Mouse (Mus musculus): ENCODE results near the gene Sec61b. TPM values are rescaled to one million over a fixed set of nuclear protein-coding genes. Genes with fewer than 3 reads are reported as not detected.

Sec61b gene
- total and polyA plus RNA-seq, 3 experiments, result 286 to 583 (median 548) TPM

GRCm38 (mm10) chr4:47440951-47441350 is 33.5 kb upstream of the Sec61b start:
- Histone ChIP-seq H3K36me3 (replicated peaks in 1 of 2; ENCODE audit: control insufficient read depth in 1 of 2, insufficient read depth in 1 of 2, low read length in 1 of 2) (no peaks in the 10 kb centered on the region), H3K9me3 (replicated peaks; ENCODE audit: low read length) (no peaks in the 10 kb centered on the region), H3K27ac (ENCODE audit: insufficient read depth, low read depth) (no peak overlapping the region), H3K27me3 (replicated peaks) (peaks cover 1% of the 10 kb centered on the region), H3K9ac (ENCODE audit: insufficient read depth, low read depth) (no peak overlapping the region), H3K4me2 (ENCODE audit: insufficient read depth, low read depth, poor library complexity, severe bottlenecking) (no peak overlapping the region), H3K4me1 (ENCODE audit: control insufficient read depth in 1 of 2, insufficient read depth in 2 of 2) (peaks cover 0 to 12% of the 10 kb centered on the region in 2 experiments; a peak in 2 of 4 replicates), H3K79me2 (replicated peaks; ENCODE audit: control insufficient read depth, extremely low read depth, insufficient read depth, poor library complexity, severe bottlenecking) (no peaks in the 10 kb centered on the region), H3K4me3 (replicated peaks in 1 of 3; ENCODE audit: low read depth in 2 of 3, low read length in 2 of 3, poor library complexity in 1 of 3) (no peak overlapping the region)
- in situ Hi-C loops (cut with MboI; ENCODE audit: low pct_ligation_motif_present, low pct_unique_long_range_greater_than_20kb, low sequenced_read_pairs), result loop anchor here (25.0 kb wide), 2 partner anchors 371 to 971 kb away; no protein-coding TSS in a partner anchor
- TF ChIP-seq SIN3A (IDR thresholded peaks at IDR 0.05; ENCODE audit: low read length), result no peak
- dilution Hi-C loops (cut with MboI; ENCODE audit: extremely low pct_ligation_motif_present, extremely low pct_unique_long_range_greater_than_20kb, low sequenced_read_pairs), result no loop called here
- no peak for DNase-seq (ENCODE audit: extremely low read depth)

- H3K9me3 ChIP-seq (replicated peaks; ENCODE audit: low read length), result no peaks in the 10 kb centered on the region
- H3K4me3 ChIP-seq (replicated peaks in 1 of 3; ENCODE audit: low read depth in 2 of 3, low read length in 2 of 3, poor library complexity in 1 of 3), result no peak overlapping the region
- TF ChIP-seq JUND (conservative IDR thresholded peaks at IDR 0.05; ENCODE audit: low read depth, low read length) (no peak), ETS1 (conservative IDR thresholded peaks at IDR 0.05; ENCODE audit: low read depth, low read length) (no peak), CHD1 (IDR thresholded peaks at IDR 0.05; ENCODE audit: low read depth, low read length) (no peak), MEF2A (IDR thresholded peaks at IDR 0.05; ENCODE audit: borderline replicate concordance, low read depth, low read length) (no peak), SIN3A (IDR thresholded peaks at IDR 0.05; ENCODE audit: low read length) (no peak), ZC3H11A (IDR thresholded peaks at IDR 0.05; ENCODE audit: low read depth, low read length) (no peak), MYC (IDR thresholded peaks at IDR 0.05; ENCODE audit: low read depth, low read length) (no peak), POLR2AphosphoS2 (IDR thresholded peaks at IDR 0.05; ENCODE audit: low read depth, low read length) (no peak), SMC3 (IDR thresholded peaks at IDR 0.05; ENCODE audit: low read depth, low read length) (no peak), IRF4 (IDR thresholded peaks at IDR 0.05; ENCODE audit: low read depth, low read length) (no peak), POLR2A (IDR thresholded peaks at IDR 0.05; ENCODE audit: low read depth, low read length) (no peak), MAZ (IDR thresholded peaks at IDR 0.05; ENCODE audit: low read depth, low read length) (no peak), TBP (conservative IDR thresholded peaks at IDR 0.05; ENCODE audit: low read depth, low read length) (no peak), ZMIZ1 (IDR thresholded peaks at IDR 0.05; ENCODE audit: low read depth, low read length) (no peak)
- in situ Hi-C loops (cut with MboI; ENCODE audit: low pct_ligation_motif_present, low pct_unique_long_range_greater_than_20kb, low sequenced_read_pairs), result loop anchor here (25.0 kb wide), 2 partner anchors 364 to 964 kb away; no protein-coding TSS in a partner anchor
- no peaks in the 10 kb centered on the region for H3K36me3 ChIP-seq (replicated peaks in 1 of 2; ENCODE audit: control insufficient read depth in 1 of 2, insufficient read depth in 1 of 2, low read length in 1 of 2)
- peaks cover 19 to 35% of the 10 kb centered on the region in 2 experiments; a peak in 3 of 4 replicates for H3K4me1 ChIP-seq (ENCODE audit: control insufficient read depth in 1 of 2, insufficient read depth in 2 of 2)
- dilution Hi-C loops (cut with MboI; ENCODE audit: extremely low pct_ligation_motif_present, extremely low pct_unique_long_range_greater_than_20kb, low sequenced_read_pairs), result no loop called here
- H3K4me2 ChIP-seq (ENCODE audit: insufficient read depth, low read depth, poor library complexity, severe bottlenecking), result no peak overlapping the region
- no peaks in the 10 kb centered on the region for H3K27me3 ChIP-seq (replicated peaks)
- no peaks in the 10 kb centered on the region for H3K79me2 ChIP-seq (replicated peaks; ENCODE audit: control insufficient read depth, extremely low read depth, insufficient read depth, poor library complexity, severe bottlenecking)
- no peak overlapping the region for H3K9ac ChIP-seq (ENCODE audit: insufficient read depth, low read depth)
- H3K27ac ChIP-seq (ENCODE audit: insufficient read depth, low read depth), result no peak overlapping the region
- no peak for DNase-seq (ENCODE audit: extremely low read depth)
These were observed 25.9 kb upstream of the Sec61b start for GRCm38 (mm10) chr4:47448526-47448925.

- no peak overlapping the region for H3K27ac ChIP-seq (ENCODE audit: insufficient read depth, low read depth)
These were observed 25.3 kb upstream of the Sec61b start for GRCm38 (mm10) chr4:47449116-47449515.

More at GRCm38 (mm10) chr4:47449116-47449515, 25.3 kb upstream of the Sec61b start:
- Histone ChIP-seq H3K4me3 (replicated peaks in 1 of 3; ENCODE audit: low read depth in 2 of 3, low read length in 2 of 3, poor library complexity in 1 of 3) (no peak overlapping the region), H3K27me3 (replicated peaks) (no peaks in the 10 kb centered on the region), H3K4me1 (ENCODE audit: control insufficient read depth in 1 of 2, insufficient read depth in 2 of 2) (peaks cover 19 to 35% of the 10 kb centered on the region in 2 experiments; a peak in 3 of 4 replicates), H3K9me3 (replicated peaks; ENCODE audit: low read length) (no peaks in the 10 kb centered on the region), H3K36me3 (replicated peaks in 1 of 2; ENCODE audit: control insufficient read depth in 1 of 2, insufficient read depth in 1 of 2, low read length in 1 of 2) (no peaks in the 10 kb centered on the region), H3K4me2 (ENCODE audit: insufficient read depth, low read depth, poor library complexity, severe bottlenecking) (no peak overlapping the region), H3K79me2 (replicated peaks; ENCODE audit: control insufficient read depth, extremely low read depth, insufficient read depth, poor library complexity, severe bottlenecking) (no peaks in the 10 kb centered on the region), H3K9ac (ENCODE audit: insufficient read depth, low read depth) (no peak overlapping the region)
- in situ Hi-C loops (cut with MboI; ENCODE audit: low pct_ligation_motif_present, low pct_unique_long_range_greater_than_20kb, low sequenced_read_pairs) (loop anchor here (25.0 kb wide), 2 partner anchors 363 to 963 kb away; no protein-coding TSS in a partner anchor), dilution Hi-C loops (cut with MboI; ENCODE audit: extremely low pct_ligation_motif_present, extremely low pct_unique_long_range_greater_than_20kb, low sequenced_read_pairs) (no loop called here)
- no peak for TF ChIP-seq ZC3H11A (IDR thresholded peaks at IDR 0.05; ENCODE audit: low read depth, low read length)
- no peak for TF ChIP-seq MAFK (IDR thresholded peaks at IDR 0.05; ENCODE audit: insufficient replicate concordance, low read length)
- TF ChIP-seq MXI1 (IDR thresholded peaks at IDR 0.05; ENCODE audit: low read depth, low read length), result no peak
- TF ChIP-seq MEF2A (IDR thresholded peaks at IDR 0.05; ENCODE audit: borderline replicate concordance, low read depth, low read length), result no peak
- TF ChIP-seq PAX5 (IDR thresholded peaks at IDR 0.05; ENCODE audit: low read length), result no peak
- no peak for TF ChIP-seq TBP (conservative IDR thresholded peaks at IDR 0.05; ENCODE audit: low read depth, low read length)
- no peak for TF ChIP-seq SIN3A (IDR thresholded peaks at IDR 0.05; ENCODE audit: low read length)
- no peak for TF ChIP-seq ZKSCAN1 (IDR thresholded peaks at IDR 0.05; ENCODE audit: borderline replicate concordance, low read depth, low read length)
- no peak for TF ChIP-seq GABPA (IDR thresholded peaks at IDR 0.05; ENCODE audit: insufficient replicate concordance, low read depth, low read length)
- TF ChIP-seq CHD2 (IDR thresholded peaks at IDR 0.05; ENCODE audit: low read length), result no peak
- no peak for TF ChIP-seq ZNF384 (IDR thresholded peaks at IDR 0.05; ENCODE audit: low read depth, low read length)
- no peak for DNase-seq (ENCODE audit: extremely low read depth)
